Mouse (Mus musculus) megakaryocyte-erythroid progenitor cell, adult 5-6 weeks (primary cell): Measurements from ENCODE around the gene Nelfcd. TPM values are rescaled to one million over a fixed set of nuclear protein-coding genes. Genes with fewer than 3 reads are reported as not detected.

Source experiments
- ATAC-seq: replicated peaks from 2 replicates; pipeline ENCODE4 v1.8.0; 2016; ENCODE audit warnings: mild to moderate bottlenecking, inconsistent platforms; ENCODE audit not compliant: severe bottlenecking, poor library complexity, low FRiP score, low TSS enrichment
- total RNA-seq, 2 experiments: library from RNA; stranded (forward) in 1 of 2; stranded (reverse) in 1 of 2; fragments of 200-1000, 215-1000 nt in 1 of 2; fragments of >200 nt in 1 of 2; fragmentation: Nextera tagmentation in 1 of 2; gene quantifications; 2 replicates each; pipeline ENCODE4 v1.2.3; 2014 to 2017

Nelfcd gene
- total RNA-seq, 2 experiments from 2014 or later: 49.0 to 73.4 TPM

DNA sequence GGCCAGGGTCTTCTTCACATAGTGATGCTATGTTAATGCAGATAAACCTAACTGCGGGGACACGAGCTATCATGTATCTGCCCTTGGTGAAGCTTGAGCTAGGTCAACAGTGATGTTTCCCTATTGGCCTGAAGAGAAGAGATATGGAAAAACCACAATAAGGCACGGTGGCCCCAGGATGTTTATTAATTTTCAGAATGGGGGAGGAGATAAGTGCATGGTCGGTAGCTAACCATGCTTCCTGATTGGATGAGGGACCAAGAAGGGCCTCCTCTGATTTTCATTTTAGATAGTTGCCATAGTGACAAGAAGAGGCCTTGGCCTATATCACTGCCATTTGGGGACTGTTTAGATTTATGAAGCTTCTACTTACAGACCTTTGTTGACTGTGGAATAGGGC is 54.7 kb downstream of the Nelfcd start:
- peak; percentile 62 for ATAC-seq

DNA sequence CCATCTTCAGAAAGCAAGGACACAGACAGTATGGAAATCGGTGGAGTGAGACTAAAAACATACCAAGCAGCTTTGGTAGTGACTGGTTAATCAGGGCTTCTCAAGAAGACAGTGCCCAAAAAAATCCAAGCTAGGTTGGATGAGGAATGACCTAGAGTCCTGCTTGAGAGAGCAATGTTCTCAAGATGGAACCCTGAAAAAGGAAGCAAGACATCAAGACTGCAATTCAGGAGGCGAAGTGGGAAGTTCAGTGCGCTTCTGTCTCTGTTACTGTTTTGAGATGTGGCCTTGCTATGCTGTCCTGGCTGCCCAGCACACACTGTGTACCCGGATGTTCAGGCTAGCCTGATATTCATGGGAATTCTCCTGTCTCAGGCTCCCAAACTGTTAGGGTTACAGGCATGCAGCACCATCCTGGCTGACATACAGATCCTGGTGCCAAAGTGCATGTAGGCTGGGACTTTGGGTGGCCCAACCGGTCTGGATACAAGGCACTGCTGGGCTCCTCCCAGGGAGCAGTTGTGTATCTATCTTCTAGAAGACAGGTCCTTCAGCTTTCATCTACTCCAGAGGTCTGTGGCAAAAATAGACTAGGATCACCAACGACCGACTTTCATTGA is 55.3 kb downstream of the Nelfcd start:
- no peak for ATAC-seq

DNA sequence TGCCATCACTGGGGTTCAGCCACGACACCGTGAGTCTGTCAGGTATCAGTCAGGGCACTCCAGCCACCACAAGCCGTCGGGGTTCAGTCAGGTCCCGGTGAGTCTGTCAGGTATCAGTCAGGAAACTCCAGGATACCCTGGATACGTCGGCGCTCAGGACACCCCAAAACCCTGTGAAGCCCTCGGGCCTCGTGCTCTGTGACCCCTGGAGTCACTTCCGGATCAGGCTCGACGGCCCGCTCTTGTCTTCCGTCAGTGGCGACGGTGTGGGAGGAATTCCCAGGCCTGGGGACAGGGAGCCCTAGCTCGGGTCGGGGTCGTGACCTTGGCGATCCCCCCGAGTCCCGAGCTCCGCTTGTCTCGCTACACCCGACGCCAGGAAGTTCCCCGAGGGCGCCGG is 56.8 kb downstream of the Nelfcd start:
- ATAC-seq: peak; percentile 11

DNA sequence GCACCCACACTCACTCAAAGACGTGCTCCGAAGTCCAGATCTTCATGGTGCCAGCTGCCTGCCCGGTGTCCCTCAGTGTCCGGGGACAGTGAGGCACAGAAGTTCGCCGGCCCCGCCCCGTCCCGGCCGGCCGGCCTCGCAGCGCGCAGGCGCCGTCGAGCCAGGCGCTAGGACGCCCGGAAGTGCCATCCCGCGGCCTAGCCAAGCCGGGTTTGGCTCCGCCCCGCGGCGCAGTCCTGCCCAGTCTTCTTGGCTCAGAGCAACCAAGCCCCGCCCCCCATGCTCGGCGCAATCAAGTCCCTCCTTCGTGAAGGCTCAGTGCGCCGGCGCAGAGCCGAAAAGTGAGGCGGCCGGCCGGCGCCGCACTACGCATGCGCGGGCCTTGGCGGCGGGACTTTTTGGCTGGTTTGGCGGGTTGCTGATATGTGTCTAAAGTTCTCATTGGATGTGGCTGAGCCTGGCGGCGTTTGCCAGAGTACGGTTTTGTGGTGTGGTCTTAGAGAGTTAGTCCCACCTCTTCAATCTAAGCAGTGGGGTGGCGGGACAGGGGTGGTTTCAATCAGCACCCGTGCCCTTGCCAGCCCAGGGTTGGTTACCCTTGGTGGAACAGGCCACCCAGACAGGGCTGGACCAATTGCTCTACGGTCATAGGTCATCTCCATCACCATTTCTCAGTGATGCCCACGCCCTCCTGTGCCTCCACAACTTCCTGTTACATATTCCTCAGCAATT is 57.4 kb downstream of the Nelfcd start, which contains the start of gene Prelid3b:
Gene Prelid3b, minus strand, starts transcription at position 264 of the 732 bp plus-strand sequence.
- peak; percentile 80 for ATAC-seq

DNA sequence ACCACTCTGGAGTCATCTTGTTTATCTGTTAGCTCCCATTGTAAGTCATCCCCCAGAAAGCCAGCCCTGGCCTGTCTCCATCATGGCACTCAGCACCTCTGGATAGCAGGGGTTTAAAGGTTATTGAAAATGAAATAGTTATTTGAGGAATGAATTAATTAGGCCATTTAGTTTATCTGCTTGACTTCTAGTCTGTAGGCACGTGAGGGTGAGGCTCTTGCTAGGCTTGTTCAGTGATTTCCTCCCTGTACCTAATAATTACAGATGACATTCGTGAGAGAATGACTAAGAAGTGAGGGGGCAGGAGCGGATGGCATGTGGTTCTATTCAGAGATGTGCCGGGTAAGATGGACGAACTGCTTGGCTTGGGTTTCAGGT is 57.9 kb downstream of the Nelfcd start:
- ATAC-seq: no peak

Other genes starting within 250 kb of the Nelfcd start
- gene Gnas, start 131.5 kb upstream of the Nelfcd start, total RNA-seq (2014; fragmentation: Nextera tagmentation): 439 and 465 TPM in 2 replicates
- gene Gnas, start 131.5 kb upstream of the Nelfcd start, total RNA-seq (2017): 227 and 273 TPM in 2 replicates
- 0.13 TPM in 1 of 2 replicates, not detected in the other for gene Gm20721, start 69.1 kb upstream of the Nelfcd start, total RNA-seq (2014; fragmentation: Nextera tagmentation)
- gene Gm20721, start 69.1 kb upstream of the Nelfcd start, total RNA-seq (2017): 2.7 and 5.7 TPM in 2 replicates
- 44.2 and 46.0 TPM in 2 replicates for gene Ctsz, start 23.2 kb downstream of the Nelfcd start, total RNA-seq (2014; fragmentation: Nextera tagmentation)
- gene Ctsz, start 23.2 kb downstream of the Nelfcd start, total RNA-seq (2017): 67.3 and 69.2 TPM in 2 replicates
- gene Tubb1, start 34.9 kb downstream of the Nelfcd start, total RNA-seq (2014; fragmentation: Nextera tagmentation): not detected in 2 replicates
- gene Tubb1, start 34.9 kb downstream of the Nelfcd start, total RNA-seq (2017): 1.5 and 3.5 TPM in 2 replicates
- gene Atp5e, start 48.3 kb downstream of the Nelfcd start, total RNA-seq (2014; fragmentation: Nextera tagmentation): 794 and 967 TPM in 2 replicates
- 188 and 249 TPM in 2 replicates for gene Atp5e, start 48.3 kb downstream of the Nelfcd start, total RNA-seq (2017)
- gene Prelid3b, start 57.3 kb downstream of the Nelfcd start, total RNA-seq (2014; fragmentation: Nextera tagmentation): 75.0 and 119 TPM in 2 replicates
- gene Prelid3b, start 57.3 kb downstream of the Nelfcd start, total RNA-seq (2017): 168 and 233 TPM in 2 replicates
- gene Zfp831, start 227.7 kb downstream of the Nelfcd start, total RNA-seq (2014; fragmentation: Nextera tagmentation): 8.0 and 9.4 TPM in 2 replicates
- gene Zfp831, start 227.7 kb downstream of the Nelfcd start, total RNA-seq (2017): 4.0 and 4.7 TPM in 2 replicates